In genomic region chr11:17449289-17449688, GRCm38 (mm10) we compare ENCODE assay signal across 22 mouse cellular contexts.
A peak's percentile ranks its signal among the peaks of the same experiment; 100 is the strongest.
DNase-seq lines count a peak whose midpoint lies in the region; ATAC-seq lines count a peak whose summit lies in the region.
"Had no signal": no experiment of that assay in that cellular context is flagged by ENCODE, and none has a peak within 500 bp of the region (broad histone marks: within the 10 kb centered on the region; RNA-seq: fewer than 3 reads in every experiment).

No protein-coding gene starts in this region.

- no peak overlapping the region for H3K9ac ChIP-seq in embryonic facial prominence, embryonic 11.5 days (replicated peaks; ENCODE audit: low read length)
- no peak overlapping the region for H3K9ac ChIP-seq in kidney, embryonic 14.5 days (ENCODE audit: low read depth, low read length)
- no peak overlapping the region for H3K9ac ChIP-seq in neural tube, embryonic 14.5 days (replicated peaks; ENCODE audit: low read depth, low read length)
- H3K9ac ChIP-seq: forebrain, embryonic 12.5 days; heart, embryonic 13.5 days; neural tube, embryonic 12.5 days had no signal

- WGBS in embryonic facial prominence, embryonic 11.5 days, result 87% methylated on average over 7 of the region's 7 CpGs
- WGBS in embryonic facial prominence, embryonic 10.5 days, result 87% methylated on average over 7 of the region's 7 CpGs
- 56% methylated on average over 7 of the region's 7 CpGs for WGBS in kidney, embryonic 14.5 days
- WGBS in neural tube, embryonic 14.5 days, result 61% methylated on average over 7 of the region's 7 CpGs
- 71% methylated on average over 7 of the region's 7 CpGs for WGBS in limb, embryonic 10.5 days

- no peak for DNase-seq in embryonic facial prominence, embryonic 11.5 days (ENCODE audit: low spot score)
- no peak for DNase-seq in embryonic facial prominence, embryonic 10.5 days (ENCODE audit: low spot score)
- no peak for DNase-seq in kidney, postnatal 4 days
- DNase-seq in neural tube, embryonic 10.5 days (ENCODE audit: extremely low spot score, low spot score), result no peak
- DNase-seq in limb, embryonic 10.5 days (ENCODE audit: low spot score), result no peak
- DNase-seq in left cerebral cortex, adult 11 months (ENCODE audit: low spot score), result no peak
- DNase-seq: adrenal gland, postnatal 25 days; cerebellum, adult 9-10 months; gastrocnemius, postnatal 14 days; heart, adult 11 months; heart, postnatal 14 days; kidney, adult 18-20 months; thymus, adult 18-20 months; thymus, postnatal 36 days had no signal

- no peaks in the 10 kb centered on the region for H3K36me3 ChIP-seq in embryonic facial prominence, embryonic 11.5 days (replicated peaks; ENCODE audit: control insufficient read depth, insufficient read depth, low read depth, low read length)
- no peaks in the 10 kb centered on the region for H3K36me3 ChIP-seq in embryonic facial prominence, embryonic 10.5 days (replicated peaks)
- no peaks in the 10 kb centered on the region for H3K36me3 ChIP-seq in kidney, embryonic 14.5 days (ENCODE audit: control insufficient read depth, insufficient read depth, low read length)
- no peaks in the 10 kb centered on the region for H3K36me3 ChIP-seq in neural tube, embryonic 14.5 days (ENCODE audit: control insufficient read depth, insufficient read depth, low read length)
- no peaks in the 10 kb centered on the region for H3K36me3 ChIP-seq in limb, embryonic 10.5 days
- H3K36me3 ChIP-seq: forebrain, embryonic 12.5 days; heart, embryonic 13.5 days; midbrain, embryonic 10.5 days; neural tube, embryonic 12.5 days had no signal

- H3K4me1 ChIP-seq in embryonic facial prominence, embryonic 11.5 days (ENCODE audit: control insufficient read depth, insufficient read depth, low read length), result no peaks in the 10 kb centered on the region
- H3K4me1 ChIP-seq in embryonic facial prominence, embryonic 10.5 days, result peaks cover 15% of the 10 kb centered on the region
- peaks cover 10% of the 10 kb centered on the region; the same call in 1 of the 2 replicates for H3K4me1 ChIP-seq in kidney, embryonic 14.5 days (ENCODE audit: control insufficient read depth, insufficient read depth, low read length)
- H3K4me1 ChIP-seq in neural tube, embryonic 14.5 days (ENCODE audit: control insufficient read depth, insufficient read depth, low read length), result 0 out of 2 replicates have a peak, but pooled peaks cover 3% of the 10 kb centered on the region
- H3K4me1 ChIP-seq in limb, embryonic 10.5 days, result peaks cover 36% of the 10 kb centered on the region
- H3K4me1 ChIP-seq: forebrain, embryonic 12.5 days; heart, embryonic 13.5 days; midbrain, embryonic 10.5 days had no signal

- no peaks in the 10 kb centered on the region for H3K9me3 ChIP-seq in embryonic facial prominence, embryonic 11.5 days (replicated peaks; ENCODE audit: control insufficient read depth, low read length)
- no peaks in the 10 kb centered on the region for H3K9me3 ChIP-seq in embryonic facial prominence, embryonic 10.5 days
- no peaks in the 10 kb centered on the region for H3K9me3 ChIP-seq in kidney, embryonic 14.5 days (ENCODE audit: control insufficient read depth, low read length)
- H3K9me3 ChIP-seq in neural tube, embryonic 14.5 days (ENCODE audit: control insufficient read depth, low read length), result no peaks in the 10 kb centered on the region
- H3K9me3 ChIP-seq in limb, embryonic 10.5 days (replicated peaks), result no peaks in the 10 kb centered on the region
- H3K9me3 ChIP-seq: forebrain, embryonic 12.5 days; heart, embryonic 13.5 days; midbrain, embryonic 10.5 days; neural tube, embryonic 12.5 days had no signal

- no peak overlapping the region for H3K27ac ChIP-seq in embryonic facial prominence, embryonic 11.5 days (replicated peaks; ENCODE audit: low read depth, low read length)
- no peak overlapping the region for H3K27ac ChIP-seq in embryonic facial prominence, embryonic 10.5 days (replicated peaks)
- no peak overlapping the region for H3K27ac ChIP-seq in kidney, embryonic 14.5 days (ENCODE audit: low read depth, low read length)
- no peak overlapping the region for H3K27ac ChIP-seq in neural tube, embryonic 14.5 days (ENCODE audit: low read depth, low read length)
- H3K27ac ChIP-seq in limb, embryonic 10.5 days, result 0 out of 2 replicates have a peak overlapping the region, but pooled peaks have one; percentile 20
- H3K27ac ChIP-seq: forebrain, embryonic 12.5 days; heart, embryonic 13.5 days; macrophage; midbrain, embryonic 10.5 days; neural tube, embryonic 12.5 days had no signal

- no peaks in the 10 kb centered on the region for H3K27me3 ChIP-seq in embryonic facial prominence, embryonic 11.5 days (ENCODE audit: control insufficient read depth, insufficient read depth, low read length)
- H3K27me3 ChIP-seq in embryonic facial prominence, embryonic 10.5 days (replicated peaks; ENCODE audit: low read depth, poor library complexity, severe bottlenecking), result no peaks in the 10 kb centered on the region
- no peaks in the 10 kb centered on the region for H3K27me3 ChIP-seq in kidney, embryonic 14.5 days (ENCODE audit: control insufficient read depth, insufficient read depth, low read length)
- no peaks in the 10 kb centered on the region for H3K27me3 ChIP-seq in neural tube, embryonic 14.5 days (ENCODE audit: control insufficient read depth, insufficient read depth, low read length)
- peaks cover 82% of the 10 kb centered on the region for H3K27me3 ChIP-seq in limb, embryonic 10.5 days (ENCODE audit: low read depth, poor library complexity, severe bottlenecking)
- H3K27me3 ChIP-seq: heart, embryonic 13.5 days; neural tube, embryonic 12.5 days had no signal

- no peak overlapping the region for H3K4me3 ChIP-seq in embryonic facial prominence, embryonic 11.5 days (ENCODE audit: low read depth, low read length)
- H3K4me3 ChIP-seq in embryonic facial prominence, embryonic 10.5 days, result no peak overlapping the region
- H3K4me3 ChIP-seq in kidney, embryonic 14.5 days (ENCODE audit: low read length), result no peak overlapping the region
- no peak overlapping the region for H3K4me3 ChIP-seq in neural tube, embryonic 14.5 days (ENCODE audit: low read depth, low read length)
- no peak overlapping the region for H3K4me3 ChIP-seq in limb, embryonic 10.5 days
- H3K4me3 ChIP-seq: forebrain, embryonic 12.5 days; heart, embryonic 13.5 days; midbrain, embryonic 10.5 days; neural tube, embryonic 12.5 days had no signal

- no peak overlapping the region for H3K4me2 ChIP-seq in embryonic facial prominence, embryonic 11.5 days (ENCODE audit: low read depth, low read length)
- no peak overlapping the region for H3K4me2 ChIP-seq in kidney, embryonic 14.5 days (replicated peaks; ENCODE audit: low read depth, low read length)
- no peak overlapping the region for H3K4me2 ChIP-seq in neural tube, embryonic 14.5 days (ENCODE audit: low read depth, low read length)
- H3K4me2 ChIP-seq: forebrain, embryonic 12.5 days; heart, embryonic 13.5 days; neural tube, embryonic 12.5 days had no signal

- ATAC-seq in embryonic facial prominence, embryonic 11.5 days (replicated peaks; ENCODE audit: insufficient number of reproducible peaks, low FRiP score, low TSS enrichment, low read depth), result peak; percentile 56; the same call in 1 of the 2 replicates
- ATAC-seq in kidney, embryonic 14.5 days (ENCODE audit: low FRiP score, low TSS enrichment), result peak; percentile 36; the same call in 1 of the 2 replicates
- peak; percentile 22; the same call in 1 of the 2 replicates for ATAC-seq in neural tube, embryonic 14.5 days (ENCODE audit: low read depth)
- ATAC-seq: lung, postnatal 0 days had no signal
